Mouse (Mus musculus): ENCODE data around the gene Hao1. TPM values are rescaled to one million over a fixed set of nuclear protein-coding genes. Genes with fewer than 3 reads are reported as not detected.

Hao1 gene
- polyA plus RNA-seq, 2 experiments from 2014 or later, result 0.16 TPM; not detected in 1

- ATAC-seq, result no peak
These were observed 91.8 kb downstream of the Hao1 start for GRCm38 (mm10) chr2:134462321-134462720.

GRCm38 (mm10) chr2:134460831-134461230 is 93.3 kb downstream of the Hao1 start:
- no peak for ATAC-seq

- no peak for ATAC-seq
These were observed 98.1 kb downstream of the Hao1 start for GRCm38 (mm10) chr2:134456065-134456505.

GRCm38 (mm10) chr2:134452748-134453147 is 101.4 kb downstream of the Hao1 start:
- ATAC-seq, result no peak

- ATAC-seq, result no peak
These were observed 103.2 kb downstream of the Hao1 start for GRCm38 (mm10) chr2:134450976-134451375.

Other genes with a start within 250 kb of the Hao1 start
- 10 to 100 TPM; 12.4 to 15.6 TPM for gene Tmx4, start 89.8 kb upstream of the Hao1 start, polyA plus RNA-seq (2017; shearing (Covaris generic))
- gene Plcb1, start 231.7 kb upstream of the Hao1 start, polyA plus RNA-seq (2017; shearing (Covaris generic)), result not detected